Mouse (Mus musculus) c-Kit-negative CD71-positive TER-119-positive erythroid progenitor cells, embryonic 14.5 days (primary cell): ENCODE data around the gene Pkp4.
A peak's percentile ranks its signal among the peaks of the same experiment; 100 is the strongest.

Experiments
- DNase-seq: peaks from one replicate; pipeline ENCODE4 v3.0.0-alpha.2; 2013; ENCODE audit warnings: low read depth, low spot score

Gene Pkp4

DNA sequence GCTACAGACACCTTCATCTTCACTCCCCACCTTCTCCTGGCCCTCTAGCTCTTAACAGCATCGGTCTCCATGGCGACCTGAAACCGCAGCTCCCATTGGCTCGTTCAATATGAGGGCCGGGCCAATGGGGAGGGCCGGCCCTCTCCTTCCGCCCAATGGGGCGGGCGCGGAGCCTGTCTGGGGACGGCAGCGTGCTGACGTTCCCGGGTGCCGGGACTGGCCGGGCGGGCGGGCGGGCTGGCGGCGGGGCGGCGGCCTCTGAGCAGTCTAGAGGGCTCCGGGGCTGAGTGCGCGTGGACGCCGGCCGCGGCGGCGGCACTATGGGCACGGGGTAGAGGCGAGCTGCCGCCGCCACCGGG, at the start of gene Pkp4, which contains the start of gene Ccdc148:
Pkp4 (plus strand) TSS at position 246 of the 359 bp plus-strand sequence.
Ccdc148 (minus strand) TSS at position 79 of the 359 bp plus-strand sequence.
- peak; percentile 58 for DNase-seq

- DNase-seq: no peak
Measured at GRCm38 (mm10) chr2:59129023-59129422, 31.6 kb upstream of the Pkp4 start.

DNA sequence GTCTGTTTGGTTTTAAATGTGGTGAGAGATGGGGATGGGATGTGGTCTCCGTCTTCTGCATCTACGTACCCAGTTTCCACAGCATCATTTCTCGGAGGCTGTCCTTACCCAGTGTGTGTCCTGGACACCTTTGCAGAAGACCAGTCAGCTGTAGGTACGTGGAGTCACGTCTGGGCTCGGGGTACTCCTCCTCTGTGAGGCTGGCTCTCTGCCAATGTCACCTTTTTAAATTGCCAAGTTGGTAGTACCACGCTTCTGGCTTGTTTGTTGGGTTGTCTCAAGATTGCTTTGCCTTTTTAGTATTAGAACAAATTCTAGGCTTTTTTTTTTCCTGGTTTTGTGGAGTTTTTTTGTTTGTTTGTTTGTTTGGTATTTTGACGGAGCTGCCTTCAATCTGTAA, 30.8 kb upstream of the Pkp4 start:
- DNase-seq: no peak

DNA sequence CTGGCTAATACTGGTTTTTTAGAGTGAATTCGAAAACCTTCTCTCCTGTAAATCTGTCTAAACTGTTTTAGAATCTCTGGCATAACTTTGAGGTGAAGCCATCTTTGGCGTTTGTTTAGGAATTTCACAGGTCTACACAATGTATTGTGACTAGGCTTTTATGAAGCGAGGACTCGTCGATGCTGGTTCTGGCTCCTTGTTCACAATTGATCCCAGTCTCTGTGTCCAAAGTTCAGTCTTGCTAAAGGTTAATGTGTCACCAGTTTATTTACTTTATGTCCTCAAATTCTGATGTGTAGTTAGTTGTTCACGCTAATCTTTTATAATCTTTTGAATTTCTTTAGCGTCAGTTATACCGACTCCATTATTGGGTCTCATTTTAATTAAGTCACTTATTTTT, 29.6 kb upstream of the Pkp4 start:
- no peak for DNase-seq

GRCm38 (mm10) chr2:59155428-59155827, 5.2 kb upstream of the Pkp4 start:
- DNase-seq: no peak

GRCm38 (mm10) chr2:59158117-59158516, 2.5 kb upstream of the Pkp4 start:
- DNase-seq: no peak

DNA sequence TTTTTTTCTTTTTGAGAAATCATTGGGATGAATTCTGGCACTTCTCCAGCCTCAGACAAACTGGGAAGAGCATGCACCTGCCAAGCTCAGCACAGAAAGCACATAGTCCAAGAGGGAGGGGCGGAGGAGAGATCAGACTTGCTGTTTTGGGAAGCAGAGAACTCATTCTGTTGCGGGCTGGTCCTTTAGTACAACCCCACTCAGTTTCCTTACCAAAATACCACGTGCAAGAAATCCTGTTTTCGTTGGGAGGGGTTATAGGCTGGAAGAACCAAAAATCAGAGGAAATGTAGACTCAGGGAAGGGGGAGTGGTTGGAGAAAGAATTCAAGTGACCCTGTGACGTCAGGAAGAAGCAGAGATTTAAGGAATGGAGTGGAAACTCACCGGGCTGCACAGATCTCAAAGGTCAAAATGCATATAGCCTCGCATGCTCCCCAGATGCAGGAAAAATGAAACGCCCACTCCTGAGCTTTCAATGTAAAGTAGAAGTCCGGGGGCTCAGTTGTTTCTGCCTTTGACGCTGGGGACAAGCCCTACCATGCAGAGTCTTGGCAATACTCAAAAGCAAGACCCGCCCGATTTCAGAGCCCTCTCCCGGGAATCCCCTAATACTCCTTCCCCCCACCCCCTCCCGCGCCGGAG, 567 bp upstream of the Pkp4 start:
- no peak for DNase-seq

DNA sequence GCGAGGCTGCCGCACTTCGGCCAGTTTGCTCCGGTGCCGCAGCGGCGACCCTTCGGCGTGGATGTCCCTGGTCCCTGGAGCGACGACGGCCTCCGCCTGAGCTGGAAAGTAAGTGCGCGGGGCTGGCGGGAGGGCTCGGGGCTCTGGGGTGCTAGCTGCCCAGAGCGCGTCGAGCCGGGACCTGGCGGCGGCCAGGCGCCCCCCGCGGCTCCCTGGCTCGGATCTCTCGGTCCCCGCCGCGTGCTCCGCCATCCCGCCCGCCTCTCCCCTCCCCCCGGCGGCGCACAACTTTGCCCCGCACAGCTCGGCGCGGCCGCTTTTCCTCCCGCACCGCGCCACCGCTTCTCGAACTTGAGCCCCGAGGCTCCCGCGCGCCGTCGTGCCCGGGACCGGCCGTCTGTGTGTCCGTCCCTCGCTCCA, 381 bp downstream of the Pkp4 start:
- DNase-seq: no peak

DNA sequence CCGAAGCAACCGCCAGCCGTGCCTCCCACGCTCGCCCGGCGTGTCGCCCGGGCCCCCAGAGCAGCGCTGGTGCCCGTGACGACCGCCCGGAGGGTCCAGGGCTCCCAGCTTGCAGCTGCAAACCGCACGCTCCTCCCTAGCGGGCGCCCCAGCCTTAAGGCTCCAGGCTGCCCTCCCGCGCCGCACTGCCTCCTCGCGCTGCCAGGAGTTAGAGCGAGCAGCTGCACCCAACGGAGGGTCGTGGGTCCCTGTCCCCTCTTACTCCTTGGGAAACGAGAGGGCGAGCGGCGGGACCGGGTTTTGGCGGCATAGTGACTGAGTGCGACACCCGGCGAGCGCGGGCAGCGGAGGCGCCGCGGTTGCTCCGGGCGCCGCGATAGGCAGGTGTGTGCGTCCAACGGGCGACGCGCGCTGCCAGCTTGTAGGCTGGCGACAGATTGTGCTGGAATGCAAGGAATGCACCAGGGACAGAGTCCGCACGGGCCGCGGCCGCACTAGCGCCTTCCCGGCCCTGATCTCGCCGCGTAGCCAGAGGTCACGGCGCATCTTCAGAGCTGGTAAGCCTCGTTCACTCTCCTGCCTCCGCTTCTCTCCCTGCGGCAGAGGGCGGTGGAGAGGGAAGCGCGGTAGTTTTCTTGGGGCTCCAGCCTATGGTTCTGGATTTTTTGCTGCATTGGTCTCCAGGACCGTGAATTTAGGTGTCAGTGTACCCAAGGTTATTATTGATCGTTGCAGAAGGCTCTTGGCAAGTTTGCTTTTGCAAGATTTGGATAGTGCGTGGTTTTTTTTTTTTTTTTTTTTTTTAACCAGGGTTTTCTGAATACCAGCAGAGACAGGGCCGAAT, 1.0 kb downstream of the Pkp4 start:
- DNase-seq: no peak

- DNase-seq: no peak
Measured at GRCm38 (mm10) chr2:59162285-59162600, 1.6 kb downstream of the Pkp4 start.

GRCm38 (mm10) chr2:59166976-59167375, 6.3 kb downstream of the Pkp4 start:
- DNase-seq: no peak

DNA sequence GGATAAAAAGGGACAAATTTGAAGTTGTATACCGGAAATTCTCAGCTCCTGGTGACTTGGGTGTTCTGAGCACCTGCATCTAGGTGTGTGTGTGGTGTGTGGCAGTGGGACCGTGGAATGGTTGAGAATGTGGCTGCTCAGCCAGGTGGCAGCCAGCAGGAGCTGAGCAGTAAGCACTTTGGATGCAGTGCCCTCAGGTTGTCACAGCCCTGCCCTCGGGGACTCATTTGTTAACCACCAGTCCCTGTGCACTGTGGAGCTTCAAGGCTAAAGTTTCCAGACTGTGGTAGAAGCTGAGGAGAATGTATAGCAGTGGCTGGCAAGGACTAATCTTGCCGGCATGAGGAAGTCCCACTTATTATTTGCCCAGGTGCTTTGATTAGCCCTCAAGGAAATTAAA, 7.2 kb downstream of the Pkp4 start:
- no peak for DNase-seq

GRCm38 (mm10) chr2:59169572-59170207, 9.0 kb downstream of the Pkp4 start:
- no peak for DNase-seq

GRCm38 (mm10) chr2:59170208-59170589, 9.5 kb downstream of the Pkp4 start:
- DNase-seq: no peak

DNA sequence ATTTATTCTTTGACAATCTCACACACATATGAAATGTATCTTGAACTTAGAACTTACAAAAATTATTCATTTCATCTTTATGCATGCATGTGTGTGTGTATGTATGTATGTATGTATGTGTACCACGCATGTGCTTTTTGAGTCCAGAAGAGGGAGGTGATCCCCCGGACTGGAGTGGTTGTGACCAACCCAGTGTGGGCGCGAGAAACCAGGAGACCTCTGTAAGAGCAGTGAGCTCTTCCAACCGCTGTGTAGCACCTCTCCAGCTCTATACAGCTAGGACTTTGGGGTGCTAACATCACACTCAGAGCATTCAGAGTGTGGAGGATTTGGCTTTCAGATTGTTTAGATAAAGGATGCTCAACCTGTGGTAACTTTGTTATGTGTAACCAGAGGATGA, 9.9 kb downstream of the Pkp4 start:
- no peak for DNase-seq

GRCm38 (mm10) chr2:59171533-59171932, 10.9 kb downstream of the Pkp4 start:
- DNase-seq: no peak

DNA sequence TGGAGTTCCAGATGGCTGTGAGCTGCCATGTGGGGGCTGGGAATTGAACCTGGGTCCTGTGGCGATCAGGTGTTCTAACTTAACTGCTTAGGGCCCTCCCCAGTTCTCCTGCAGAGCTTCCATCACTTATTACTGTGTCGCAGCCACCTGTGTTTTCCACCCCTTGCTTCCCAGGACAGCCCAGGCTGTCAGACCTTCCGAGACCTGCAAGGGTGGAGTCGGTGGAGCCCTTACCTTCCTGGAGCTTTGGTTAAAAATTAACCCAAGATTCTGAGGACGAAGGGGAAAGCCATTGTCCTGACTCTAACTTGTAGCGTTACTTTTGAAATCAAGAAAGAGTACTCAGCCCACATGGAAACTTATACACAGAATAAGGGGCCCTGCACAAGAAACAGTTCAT, 15.3 kb downstream of the Pkp4 start:
- DNase-seq: no peak

GRCm38 (mm10) chr2:59178191-59178590, 17.5 kb downstream of the Pkp4 start:
- no peak for DNase-seq

DNA sequence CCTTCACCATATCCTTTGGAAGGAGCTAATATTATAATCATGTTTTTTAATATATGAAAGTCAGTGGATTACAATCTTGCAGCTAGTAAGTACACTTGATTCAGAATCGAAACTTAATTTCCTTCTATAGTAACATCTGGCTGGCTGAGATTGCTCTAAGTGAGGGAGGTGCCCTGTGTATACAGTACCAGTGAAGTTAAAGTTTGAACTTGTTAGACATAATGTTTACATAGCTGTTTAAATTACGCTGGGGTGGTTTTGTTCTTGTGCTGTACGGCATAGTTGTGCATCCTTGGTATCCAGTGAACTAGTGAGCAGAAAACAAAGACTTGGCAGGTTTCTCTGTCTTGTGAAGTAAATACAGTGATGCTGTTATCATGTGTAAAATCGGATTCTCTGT, 18.3 kb downstream of the Pkp4 start:
- DNase-seq: no peak

DNA sequence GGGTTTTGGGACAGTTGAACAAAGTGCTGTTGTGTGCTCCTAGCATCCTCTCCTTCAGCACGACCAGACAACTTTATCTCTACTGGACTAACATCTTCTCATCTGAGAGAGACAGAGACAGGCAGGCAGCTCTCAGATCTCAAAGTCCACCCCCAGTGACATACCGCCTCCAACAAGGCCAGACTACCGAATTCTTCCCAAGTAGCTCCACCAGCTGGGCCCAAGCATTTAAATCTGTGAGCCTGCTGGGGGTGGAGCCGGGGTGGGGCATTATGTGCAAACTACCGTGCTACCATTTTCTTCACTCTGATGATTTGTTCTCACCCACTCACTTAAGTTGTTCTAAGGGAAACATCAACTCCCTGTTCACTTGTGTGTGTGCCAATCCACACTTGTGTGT, 18.8 kb downstream of the Pkp4 start:
- no peak for DNase-seq

DNA sequence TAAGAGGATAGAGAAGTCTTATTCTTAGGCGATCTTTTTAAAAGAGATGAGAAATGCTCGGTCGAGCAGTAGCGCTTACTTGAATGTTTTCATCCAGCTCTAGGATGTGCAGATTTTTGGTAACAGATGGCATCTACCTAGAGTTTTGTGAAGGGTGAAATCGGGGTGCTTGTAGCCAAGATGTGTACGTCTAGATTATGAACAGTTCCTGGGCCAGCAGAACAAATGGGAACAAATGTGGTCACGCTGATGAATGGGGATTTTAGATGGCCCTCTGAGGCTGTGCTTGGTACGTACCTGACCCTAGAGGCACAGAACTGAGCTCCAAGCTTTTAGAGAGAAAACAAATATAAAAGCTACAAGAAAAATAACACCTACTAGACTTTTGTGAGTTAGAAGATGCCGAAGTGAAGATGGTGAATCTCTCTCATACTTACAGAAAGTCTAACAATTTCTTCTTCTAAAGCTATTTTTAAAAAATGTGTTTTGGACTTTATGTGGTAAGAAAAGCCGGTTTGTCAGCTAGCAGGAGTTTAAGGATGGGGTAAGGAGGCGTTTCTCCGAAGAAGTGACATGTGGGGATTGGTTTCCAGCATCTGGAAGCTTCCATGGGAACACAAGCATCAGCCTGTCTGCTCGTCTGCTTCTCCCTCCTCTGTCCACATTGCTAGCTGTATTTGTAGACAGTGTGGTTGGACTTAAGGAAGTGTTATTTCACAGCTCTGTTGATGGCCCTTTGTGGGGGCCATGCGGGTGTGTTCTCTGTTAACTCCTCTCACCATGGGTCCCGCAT, 20.9 kb downstream of the Pkp4 start:
- DNase-seq: no peak

DNA sequence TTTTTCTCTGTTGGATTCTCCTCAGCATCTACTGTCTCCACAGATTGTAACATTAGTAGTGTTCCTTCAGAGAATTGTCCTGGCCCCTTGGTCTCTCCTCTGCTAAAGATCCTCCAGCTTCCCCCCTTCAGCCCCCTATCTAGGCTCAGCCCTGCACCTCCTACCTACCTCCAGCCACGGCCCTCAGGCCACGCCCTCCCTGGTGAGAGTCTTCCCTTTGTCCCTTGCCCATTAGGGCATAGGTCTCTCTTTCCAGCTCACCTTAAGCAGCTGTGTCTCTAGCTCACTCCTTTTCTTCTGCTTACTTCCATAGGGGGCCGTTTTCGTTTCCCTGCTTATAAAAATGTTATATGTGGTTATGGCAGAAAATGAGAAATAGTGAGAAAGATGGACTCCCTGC, 22.9 kb downstream of the Pkp4 start:
- no peak for DNase-seq
